Mouse (Mus musculus) central nervous system, embryonic 14 days (tissue): Measurements from ENCODE around the gene Tmem169. TPM values are rescaled to one million over a fixed set of nuclear protein-coding genes. Genes with fewer than 3 reads are reported as not detected.

Experiments used
- polyA plus RNA-seq: library from polyadenylated mRNA; depleted of rRNA; stranded (reverse); fragments of >200 nt; gene quantifications from 2 replicates; pipeline ENCODE4 v1.2.3, GENCODE M21; 2012; rRNA removed

Gene Tmem169
- polyA plus RNA-seq: 23.2 and 27.1 TPM in 2 replicates

GRCm38 (mm10) chr1:72283992-72284485, at the start of gene Tmem169, which contains the start of gene Pecr:
Tmem169 (plus strand) TSS chr1:72284369.
Pecr (minus strand) TSS chr1:72284314.

GRCm38 (mm10) chr1:72307317-72307798, 23.2 kb downstream of the Tmem169 start, which contains the start of gene Xrcc5:
Xrcc5 (plus strand) TSS chr1:72307421.

Other genes with a start within 250 kb of the Tmem169 start
- gene Mreg, start 72.1 kb upstream of the Tmem169 start, polyA plus RNA-seq: 0.66 and 1.3 TPM in 2 replicates
- gene Pecr, start 55 bp upstream of the Tmem169 start, polyA plus RNA-seq: 6.4 and 8.5 TPM in 2 replicates
- gene Xrcc5, start 23.1 kb downstream of the Tmem169 start, polyA plus RNA-seq: 15.1 and 16.5 TPM in 2 replicates